Mouse (Mus musculus) kidney, adult 2 months (tissue): ENCODE results near the gene Aqp5. TPM values are rescaled to one million over a fixed set of nuclear protein-coding genes. Genes with fewer than 3 reads are reported as not detected.

Experiments used
- DNase-seq: peaks from one replicate; pipeline ENCODE4 v3.0.0; 2021
- H3K27ac ChIP-seq: fragments of 200-500 bp; 2 replicates; pipeline ENCODE4 v1.5.1; 2012; ENCODE audit warnings: low read depth, low read length, control low read depth, inconsistent platforms; ENCODE audit not compliant: insufficient read depth
- H3K27me3 ChIP-seq: fragments of 200-500 bp; replicated peaks from 2 replicates; pipeline ENCODE4 v1.6.1; 2012; ENCODE audit warnings: mild to moderate bottlenecking, moderate library complexity, low read length, inconsistent platforms; ENCODE audit not compliant: control insufficient read depth, insufficient read depth
- H3K36me3 ChIP-seq: fragments of 200-500 bp; 2 replicates; pipeline ENCODE4 v1.6.1; 2012; ENCODE audit warnings: mild to moderate bottlenecking, moderate library complexity, low read length, inconsistent platforms; ENCODE audit not compliant: control insufficient read depth, insufficient read depth
- H3K4me1 ChIP-seq: fragments of 200-500 bp; 2 replicates; pipeline ENCODE4 v1.6.1; 2011; ENCODE audit warnings: low read length; ENCODE audit not compliant: control insufficient read depth, insufficient read depth
- H3K4me3 ChIP-seq: fragments of 200-500 bp; 2 replicates; pipeline ENCODE4 v1.5.1; 2011; ENCODE audit warnings: mild to moderate bottlenecking, low read depth, low read length, control low read depth; ENCODE audit not compliant: insufficient read depth
- CTCF ChIP-seq: fragments of 200-500 bp; conservative IDR thresholded peaks from 2 replicates; pipeline ENCODE4 v1.5.1; 2011; ENCODE audit warnings: low read depth, mild to moderate bottlenecking, control low read depth, low read length, moderate library complexity, mixed read lengths; ENCODE audit not compliant: insufficient read depth, insufficient read length
- POLR2A ChIP-seq: fragments of 200-500 bp; IDR thresholded peaks from one replicate; pipeline ENCODE4 v1.6.1; 2011; ENCODE audit warnings: low read depth, low read length, control low read depth
- WGBS: fragments of 180-500 bp; shearing (Covaris S2); methylation state at CpG from one replicate; pipeline ENCODE4 v1.1.7; 2018; 5-methylcytosine and 5-hydroxymethylcytosine counted together
- polyA plus RNA-seq: library from polyadenylated mRNA; depleted of rRNA; stranded (reverse); fragments of >200 nt; gene quantifications from 2 replicates; pipeline ENCODE4 v1.2.3, GENCODE M21; 2012; rRNA removed

Gene Aqp5
- polyA plus RNA-seq, result 0.66 and 1.6 TPM in 2 replicates

DNA sequence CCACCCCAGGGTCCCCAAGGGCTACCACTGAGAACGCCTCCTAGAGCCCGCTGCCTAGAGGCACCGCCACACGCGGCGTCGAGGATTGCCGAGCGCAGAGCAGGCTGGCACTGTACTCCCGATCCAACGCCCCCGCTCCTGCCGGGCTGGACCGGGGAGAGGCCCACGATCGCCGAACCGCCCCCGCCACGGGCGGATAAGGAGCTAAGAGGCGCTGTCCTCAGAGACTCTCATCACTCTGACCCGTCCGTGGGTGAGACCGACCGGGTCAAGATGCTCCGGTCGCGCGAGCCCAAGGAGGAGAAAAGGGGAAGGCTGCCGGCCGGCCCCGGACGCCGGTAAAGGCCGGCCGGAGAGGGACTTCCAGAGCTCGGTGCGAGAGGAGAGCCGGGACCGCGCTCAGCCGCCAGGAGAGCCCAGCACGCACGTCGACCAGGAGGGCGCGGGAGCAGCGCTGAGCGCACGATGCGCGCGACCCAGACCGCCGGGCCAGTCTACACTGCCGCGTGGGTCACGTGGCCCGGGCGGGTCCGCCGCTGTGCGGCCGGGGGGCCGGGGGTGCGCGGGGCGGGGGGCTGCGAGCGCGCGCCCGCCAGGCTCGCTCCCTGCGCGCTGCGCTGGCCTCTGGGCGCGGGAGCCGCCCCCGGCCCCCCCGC, at the start of gene Aqp5:
Gene Aqp5 (plus strand): TSS at position 354 of the 656 bp plus-strand sequence.
- Histone ChIP-seq H3K4me1 (no peaks in the 10 kb centered on the region), H3K27ac (no peak within 1 kb of the TSS), H3K27me3 (no peaks in the 10 kb centered on the region), H3K4me3 (no peak within 1 kb of the TSS), H3K36me3 (no peaks in the 10 kb centered on the region)
- TF ChIP-seq POLR2A (no peak), CTCF (no peak)
- 3% methylated on average over 73 of the region's 83 CpGs for WGBS
- DNase-seq, result no peak

DNA sequence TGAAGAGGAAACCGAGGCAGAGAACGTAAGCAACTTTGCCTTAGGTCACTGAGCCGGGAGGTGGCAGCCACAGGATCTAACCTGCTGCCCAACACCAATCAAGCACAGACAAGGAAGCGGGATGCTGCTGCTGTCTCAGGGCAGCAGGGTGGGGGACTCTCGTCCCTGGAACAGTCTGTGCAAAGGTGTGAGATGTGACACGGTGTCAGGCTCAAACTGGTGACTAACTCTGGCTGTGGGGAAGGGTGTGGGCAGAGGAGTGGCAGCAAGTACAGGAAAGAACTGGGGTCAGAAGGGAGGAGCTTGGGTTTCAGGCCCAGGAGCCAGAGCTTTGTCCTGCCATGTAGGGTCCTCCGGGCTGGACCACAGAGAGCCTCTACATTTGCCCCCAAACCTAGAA, 46.5 kb upstream of the Aqp5 start:
- Histone ChIP-seq H3K36me3 (no peaks in the 10 kb centered on the region), H3K4me3 (no peak overlapping the region), H3K27me3 (no peaks in the 10 kb centered on the region), H3K27ac (no peak overlapping the region), H3K4me1 (no peaks in the 10 kb centered on the region)
- no peak for DNase-seq
- no peak for TF ChIP-seq POLR2A
- TF ChIP-seq CTCF, result no peak
- WGBS, result 50% methylated on average over 7 of the region's 7 CpGs

DNA sequence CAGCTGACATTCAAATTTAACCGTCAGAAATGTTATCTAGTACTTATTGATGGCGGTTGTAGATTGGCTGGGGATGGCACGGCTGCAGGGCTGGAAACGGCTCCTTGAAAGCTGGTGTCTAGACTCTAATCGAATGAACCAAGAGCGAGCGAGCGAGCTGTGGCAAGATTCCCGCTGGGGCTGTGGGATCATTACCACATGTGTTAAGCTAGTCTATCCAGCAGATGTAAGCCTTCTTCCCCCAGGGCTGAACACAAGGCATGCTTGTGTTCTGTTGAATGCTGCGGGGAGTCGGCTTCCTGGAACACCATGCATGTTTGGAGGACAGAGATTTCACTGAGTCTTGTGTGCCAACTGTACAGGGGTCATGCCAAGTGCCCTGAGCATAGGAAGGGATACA, 44.0 kb upstream of the Aqp5 start:
- Histone ChIP-seq H3K27me3 (no peaks in the 10 kb centered on the region), H3K4me3 (no peak overlapping the region), H3K36me3 (no peaks in the 10 kb centered on the region), H3K4me1 (no peaks in the 10 kb centered on the region), H3K27ac (no peak overlapping the region)
- TF ChIP-seq POLR2A, result no peak
- TF ChIP-seq CTCF, result no peak
- WGBS, result 85% methylated on average over 11 of the region's 11 CpGs
- no peak for DNase-seq

DNA sequence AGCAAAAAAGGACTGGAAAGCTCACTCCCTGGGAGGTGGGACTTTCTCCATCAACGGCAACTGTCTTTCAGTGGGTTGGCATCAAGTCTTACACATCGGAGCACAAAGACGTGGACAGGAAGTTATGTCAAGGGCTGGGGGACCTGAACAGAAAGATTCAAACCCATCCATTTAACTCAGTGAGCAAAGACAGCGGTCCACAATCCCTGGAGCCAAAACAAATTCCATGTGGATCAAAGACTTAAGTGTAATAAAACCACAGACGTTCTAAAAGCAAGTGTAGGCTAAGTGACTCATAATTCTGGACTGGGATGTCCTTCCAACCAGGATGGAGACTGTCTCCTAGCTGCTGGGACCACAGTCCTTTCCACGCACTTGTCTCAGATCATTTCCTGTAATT, 42.9 kb upstream of the Aqp5 start:
- Histone ChIP-seq H3K27me3 (no peaks in the 10 kb centered on the region), H3K36me3 (no peaks in the 10 kb centered on the region), H3K4me3 (no peak overlapping the region), H3K27ac (no peak overlapping the region), H3K4me1 (no peaks in the 10 kb centered on the region)
- no peak for TF ChIP-seq CTCF
- no peak for TF ChIP-seq POLR2A
- no peak for DNase-seq
- 66% methylated on average over 6 of the region's 6 CpGs for WGBS

DNA sequence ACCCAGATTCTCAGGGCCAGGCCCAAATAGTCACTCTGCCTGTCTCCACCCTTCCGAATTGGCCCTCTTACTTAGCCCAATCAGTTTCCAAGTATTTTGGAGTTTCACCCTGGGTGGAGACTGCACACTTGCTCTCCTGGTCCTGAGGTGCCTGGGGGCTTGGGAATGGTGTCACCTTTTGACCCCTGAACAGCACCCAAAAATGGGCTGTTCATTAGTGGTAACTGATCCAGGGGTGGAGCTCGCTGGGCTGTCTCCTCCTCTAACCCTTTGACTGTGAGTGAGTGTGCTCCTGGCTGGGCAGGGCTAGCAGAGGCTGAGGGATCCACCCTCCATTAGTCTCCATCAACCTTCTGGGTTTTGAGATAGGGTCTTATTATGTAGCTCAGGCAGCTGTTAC, 40.7 kb upstream of the Aqp5 start:
- no peak for DNase-seq
- TF ChIP-seq POLR2A (no peak), CTCF (no peak)
- Histone ChIP-seq H3K4me1 (no peaks in the 10 kb centered on the region), H3K36me3 (no peaks in the 10 kb centered on the region), H3K27ac (no peak overlapping the region), H3K4me3 (no peak overlapping the region), H3K27me3 (no peaks in the 10 kb centered on the region)
- WGBS, result 57% methylated on average over 2 of the region's 2 CpGs

DNA sequence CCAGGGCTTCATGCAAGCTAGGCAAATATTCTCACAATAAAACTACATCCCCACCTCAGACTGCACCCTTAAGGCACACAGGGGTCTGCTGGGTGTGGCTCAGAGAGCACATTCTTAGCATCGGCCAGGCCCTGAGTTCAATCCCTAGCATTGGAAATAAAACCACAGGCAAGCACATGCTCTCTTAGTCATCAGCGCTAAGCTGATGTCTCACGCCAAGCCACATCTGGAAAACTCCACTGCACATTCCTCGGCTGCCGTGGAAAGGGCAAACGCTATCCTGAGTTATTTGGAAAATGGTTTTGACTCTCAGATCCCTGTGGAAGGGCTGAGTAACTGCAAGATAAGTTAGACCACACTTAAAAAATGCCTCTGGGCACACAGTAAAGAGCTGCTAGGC, 36.8 kb upstream of the Aqp5 start:
- no peaks in the 10 kb centered on the region for H3K27me3 ChIP-seq
- H3K27ac ChIP-seq, result no peak overlapping the region
- WGBS, result 56% methylated on average over 6 of the region's 6 CpGs
- no peak for DNase-seq
- no peak overlapping the region for H3K4me3 ChIP-seq
- TF ChIP-seq CTCF (no peak), POLR2A (no peak)
- H3K36me3 ChIP-seq, result no peaks in the 10 kb centered on the region
- no peaks in the 10 kb centered on the region for H3K4me1 ChIP-seq

DNA sequence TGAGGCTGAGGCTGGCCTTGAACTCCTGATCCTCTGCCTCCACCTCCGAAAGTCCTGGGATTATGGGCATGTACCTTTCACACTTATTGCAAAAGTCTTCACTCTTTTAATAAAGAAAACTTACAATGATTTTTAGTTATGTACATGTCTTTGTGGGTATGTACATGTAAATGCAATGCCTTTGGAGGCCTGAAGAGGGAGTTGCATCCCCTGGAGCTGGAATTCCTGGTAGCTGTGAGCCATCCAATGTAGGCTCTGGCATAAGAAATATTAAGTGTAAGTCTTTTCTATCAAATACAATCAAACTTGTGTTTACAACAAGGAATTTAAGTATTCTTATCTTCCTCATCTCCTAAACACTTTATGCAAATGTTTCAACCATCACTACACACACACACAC, 31.6 kb upstream of the Aqp5 start:
- Histone ChIP-seq H3K27me3 (no peaks in the 10 kb centered on the region), H3K4me3 (no peak overlapping the region), H3K36me3 (no peaks in the 10 kb centered on the region), H3K4me1 (no peaks in the 10 kb centered on the region), H3K27ac (no peak overlapping the region)
- DNase-seq, result no peak
- 94% methylated on average over 1 of the region's 1 CpGs for WGBS
- no peak for TF ChIP-seq POLR2A
- TF ChIP-seq CTCF, result no peak

DNA sequence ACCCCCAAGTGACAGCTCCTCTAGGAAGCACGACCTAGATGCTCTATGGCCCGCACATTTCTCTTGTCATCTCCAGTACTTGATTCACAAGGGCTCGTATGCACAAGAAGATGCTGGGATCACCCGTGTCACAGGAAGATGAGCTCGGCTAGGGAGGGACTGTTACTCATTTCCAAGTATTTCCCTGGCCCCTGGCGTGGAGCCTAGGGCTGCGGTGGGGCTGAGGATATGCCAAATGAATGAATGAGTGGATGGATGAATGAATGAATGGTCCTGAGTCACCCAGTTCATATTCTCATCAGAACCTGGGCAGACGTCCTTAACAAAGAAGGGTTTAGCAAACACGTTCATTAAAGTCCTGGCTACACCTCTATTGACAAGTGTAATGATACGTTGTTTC, 30.3 kb upstream of the Aqp5 start:
- no peak overlapping the region for H3K4me3 ChIP-seq
- no peaks in the 10 kb centered on the region for H3K27me3 ChIP-seq
- 75% methylated on average over 10 of the region's 10 CpGs for WGBS
- no peak overlapping the region for H3K27ac ChIP-seq
- no peaks in the 10 kb centered on the region for H3K36me3 ChIP-seq
- TF ChIP-seq POLR2A (no peak), CTCF (no peak)
- no peak for DNase-seq
- no peaks in the 10 kb centered on the region for H3K4me1 ChIP-seq
